Mouse (Mus musculus) large intestine, adult 2 months (tissue): ENCODE results near the gene Gm40193. TPM values are rescaled to one million over a fixed set of nuclear protein-coding genes. Genes with fewer than 3 reads are reported as not detected.
"Not testable (repeated sequence)": the region's sequence is repeated elsewhere in the genome, so short reads cannot be mapped to it uniquely, and the experiment has no call there.

Source experiments
- DNase-seq: peaks from one replicate; pipeline ENCODE4 v3.0.0-alpha.2; 2012; ENCODE audit warnings: low read depth, low spot score
- WGBS: fragments of 180-500 bp; shearing (Covaris S2); methylation state at CpG from one replicate; pipeline ENCODE4 v1.1.7; 2018; 5-methylcytosine and 5-hydroxymethylcytosine counted together
- polyA plus RNA-seq: library from polyadenylated mRNA; depleted of rRNA; stranded (reverse); fragments of >200 nt; gene quantifications from 2 replicates; pipeline ENCODE4 v1.2.3, GENCODE M21; 2012

The Gm40193 gene
- polyA plus RNA-seq, 1 experiment, result not detected

DNA sequence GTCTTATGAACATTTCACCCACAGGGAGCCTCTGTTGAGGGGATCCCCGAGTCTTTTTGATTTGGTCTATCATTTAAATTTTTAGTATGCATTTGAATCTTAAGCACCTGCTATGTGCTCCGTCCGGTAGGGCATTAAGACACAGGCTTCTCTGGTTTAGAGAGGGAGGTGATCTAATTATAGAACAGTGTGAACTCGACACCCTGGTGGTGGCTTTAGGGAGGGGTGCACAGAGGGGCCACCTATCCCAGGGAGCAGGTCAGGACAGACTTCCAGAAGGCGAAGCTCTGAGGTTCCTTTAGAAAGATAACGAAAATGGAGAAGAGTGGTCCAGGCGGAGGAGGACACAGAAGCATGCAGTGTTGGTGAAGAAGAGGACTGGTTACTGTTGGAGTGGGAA lies 11.8 kb upstream of the Gm40193 start:
- DNase-seq, result no peak
- WGBS, result 74% methylated on average over 7 of the region's 7 CpGs

DNA sequence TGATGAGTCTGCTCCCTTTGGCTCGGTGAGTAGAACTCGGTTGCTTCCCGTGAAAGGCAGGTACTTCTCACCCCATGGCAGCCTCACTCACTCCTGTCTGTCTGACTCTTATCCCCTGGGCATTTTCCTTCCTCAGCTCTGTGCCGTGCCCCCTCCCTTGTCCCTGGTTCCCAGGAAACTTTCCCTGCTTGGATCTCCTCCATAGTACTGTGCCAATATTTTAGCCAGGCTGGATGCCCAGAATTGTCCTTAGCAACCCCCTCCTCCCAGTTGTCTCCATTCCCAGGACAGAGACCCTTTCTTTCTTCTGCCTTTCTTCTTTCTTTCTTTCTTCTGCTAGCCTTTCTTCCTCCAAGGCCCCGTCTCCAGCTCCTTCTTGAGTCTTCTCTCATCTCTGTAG lies 8.7 kb upstream of the Gm40193 start:
- WGBS, result 75% methylated on average over 5 of the region's 5 CpGs

DNA sequence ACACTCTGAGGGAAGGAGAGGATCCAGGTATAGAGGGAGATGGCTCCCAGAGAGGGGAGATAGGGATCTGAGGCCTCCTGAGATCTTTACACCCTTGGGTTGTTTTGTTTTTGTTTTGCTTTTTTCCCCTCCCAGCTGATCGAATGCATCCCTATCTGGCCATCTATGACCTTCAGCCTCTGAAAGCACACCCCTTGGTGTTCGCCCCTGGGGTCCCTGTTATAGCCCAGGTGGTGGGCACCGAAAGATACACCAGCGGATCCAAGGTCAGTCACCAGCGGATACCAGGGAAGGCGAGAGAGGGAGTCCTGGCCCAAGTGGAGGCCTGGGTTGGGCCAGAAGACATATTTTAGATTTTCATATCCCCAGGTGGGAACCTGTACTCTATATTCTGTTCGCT lies 8.2 kb upstream of the Gm40193 start:
- WGBS, result 82% methylated on average over 7 of the region's 7 CpGs

More for the DNA sequence above, 8.7 kb upstream of the Gm40193 start:
- no peak for DNase-seq

DNA sequence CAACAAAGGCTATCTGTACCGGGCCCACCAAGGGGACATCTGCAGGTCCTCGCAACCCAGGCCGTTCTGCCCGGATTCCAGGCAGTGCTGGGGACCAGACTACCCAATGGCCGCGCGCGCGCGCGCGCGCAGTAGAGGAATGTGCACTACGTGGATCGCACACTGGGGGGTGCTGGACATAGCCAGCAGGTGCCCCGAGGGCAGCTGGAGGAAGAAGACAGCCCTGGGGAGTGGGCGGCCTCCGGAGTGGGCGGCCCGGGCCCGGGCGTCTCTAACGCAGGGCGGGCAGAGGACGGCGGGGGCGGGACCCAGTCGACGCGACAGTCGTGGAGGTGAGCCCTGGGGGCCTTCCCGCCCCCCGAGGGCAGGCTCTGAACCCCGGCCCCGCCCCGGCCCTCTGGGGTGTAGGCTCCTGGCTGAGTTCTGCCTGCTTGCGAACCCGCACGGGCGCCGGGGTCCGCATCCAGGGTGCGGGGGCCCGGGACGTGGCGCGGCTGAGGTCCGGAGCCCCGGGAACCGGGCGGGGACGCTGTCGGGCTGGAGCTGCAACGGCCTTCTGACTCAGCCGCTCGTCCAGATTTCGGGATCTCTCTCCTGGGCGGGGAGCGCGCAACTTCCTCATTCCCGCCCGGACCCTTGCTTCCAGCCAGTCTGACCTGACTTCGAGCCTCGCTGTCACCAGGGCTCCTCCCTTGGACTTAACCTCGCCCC lies 7.3 kb upstream of the Gm40193 start, which contains the start of gene Pld2:
Gene Pld2 (plus strand): TSS at position 188 of the 711 bp plus-strand sequence.
- WGBS, result under 1% methylated on average over 65 of the region's 65 CpGs
- peak; percentile 25 for DNase-seq

More for the DNA sequence above, 8.2 kb upstream of the Gm40193 start:
- DNase-seq, result no peak

DNA sequence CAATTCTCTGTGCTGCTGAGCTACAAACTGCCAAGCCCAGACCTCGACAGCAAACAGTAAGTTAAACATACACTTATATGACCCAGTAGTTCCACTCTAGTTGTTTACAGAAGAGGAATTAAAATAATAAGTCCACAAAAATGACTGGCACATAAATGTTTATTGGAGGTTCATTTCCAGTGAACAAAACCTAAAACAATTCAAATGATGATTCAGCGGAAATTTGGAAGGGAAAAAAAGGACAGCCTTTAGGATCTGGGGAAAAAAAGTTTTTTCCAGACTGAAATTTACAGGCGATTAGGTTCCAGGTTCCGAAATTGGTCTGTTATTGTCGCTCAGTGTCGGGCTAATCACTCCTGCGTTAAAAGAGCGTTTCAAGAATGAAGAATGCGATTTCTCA lies 6.7 kb upstream of the Gm40193 start:
- 2% methylated on average over 9 of the region's 9 CpGs for WGBS
- peak; percentile 65 for DNase-seq

DNA sequence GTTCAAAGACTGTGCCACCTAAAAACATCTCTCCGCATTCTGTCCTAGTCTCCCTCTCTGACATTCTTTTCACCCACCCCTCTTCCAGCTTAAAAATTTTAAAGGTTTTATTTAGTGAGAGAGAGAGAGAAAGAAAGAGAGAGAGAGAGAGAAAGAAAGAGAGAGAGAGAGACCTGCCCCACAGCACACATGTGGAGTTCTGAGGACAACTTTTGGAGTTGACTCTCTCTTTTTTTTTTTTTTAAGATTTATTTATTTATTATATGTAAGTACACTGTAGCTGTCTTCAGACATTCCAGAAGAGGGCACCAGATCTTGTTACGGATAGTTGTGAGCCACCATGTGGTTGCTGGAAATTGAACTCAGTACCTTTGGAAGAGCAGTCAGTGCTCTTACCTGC lies 1.7 kb downstream of the Gm40193 start:
- not testable (repeated sequence) for DNase-seq
- WGBS, result 72% methylated on average over 2 of the region's 2 CpGs

DNA sequence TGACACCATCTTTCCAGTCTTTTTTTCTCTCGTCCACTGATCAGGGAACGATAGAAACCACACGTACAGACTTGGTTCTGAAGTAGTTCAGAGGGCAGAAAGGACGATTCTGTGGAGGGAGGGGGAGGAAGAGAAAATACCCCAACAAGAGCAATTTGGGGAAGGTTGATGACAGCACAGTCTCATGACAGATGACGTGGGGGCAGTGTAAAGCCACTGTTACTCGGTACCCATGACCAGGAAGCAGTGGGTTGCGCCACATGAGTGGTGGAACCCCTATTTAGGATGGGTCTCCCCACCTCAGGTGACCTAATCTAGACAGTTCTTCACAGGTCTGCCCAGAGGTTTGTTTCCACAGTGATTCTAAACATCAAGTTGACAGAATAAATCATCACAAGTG lies 4.1 kb downstream of the Gm40193 start:
- whole genome bisulfite sequencing, result 83% methylated on average over 7 of the region's 7 CpGs

DNA sequence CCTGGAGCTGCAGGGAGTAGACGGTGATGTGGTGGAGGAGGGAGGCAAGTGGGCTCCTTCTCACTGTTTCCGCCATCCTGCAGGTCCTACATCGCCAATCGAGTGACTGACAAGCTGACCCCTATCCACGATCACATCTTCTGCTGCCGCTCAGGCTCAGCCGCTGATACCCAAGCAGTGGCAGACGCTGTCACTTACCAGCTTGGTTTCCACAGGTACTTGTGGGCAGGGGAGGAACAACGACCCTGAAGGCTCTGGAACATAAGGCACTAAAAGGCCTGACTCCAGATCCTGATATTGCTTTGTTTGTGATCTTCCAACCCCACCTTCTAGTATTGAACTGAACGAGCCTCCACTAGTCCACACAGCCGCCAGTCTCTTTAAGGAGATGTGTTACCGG lies 6.5 kb downstream of the Gm40193 start:
- 87% methylated on average over 12 of the region's 12 CpGs for WGBS

More for the DNA sequence above, 4.1 kb downstream of the Gm40193 start:
- DNase-seq, result no peak

DNA sequence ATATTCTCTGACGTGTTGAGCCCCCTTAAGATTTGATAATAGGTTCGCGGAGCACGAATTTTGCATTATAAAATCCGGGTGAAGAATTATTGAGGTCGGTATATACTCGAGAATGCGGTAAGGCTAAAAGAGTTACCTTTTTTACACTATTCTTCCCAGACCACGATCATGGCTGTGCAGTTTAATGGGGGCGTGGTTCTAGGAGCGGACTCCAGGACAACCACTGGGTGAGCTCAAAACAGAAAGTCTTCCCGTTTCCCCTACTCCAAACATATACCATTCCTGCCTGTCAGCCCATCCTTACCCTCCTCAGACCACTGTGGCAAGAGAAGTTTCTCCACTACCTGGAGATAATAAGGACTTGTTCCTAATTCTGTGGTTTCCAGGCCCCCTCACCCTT lies 7.0 kb downstream of the Gm40193 start:
- DNase-seq, result no peak
- WGBS, result 2% methylated on average over 12 of the region's 12 CpGs

More for the DNA sequence above, 6.5 kb downstream of the Gm40193 start:
- DNase-seq, result no peak

DNA sequence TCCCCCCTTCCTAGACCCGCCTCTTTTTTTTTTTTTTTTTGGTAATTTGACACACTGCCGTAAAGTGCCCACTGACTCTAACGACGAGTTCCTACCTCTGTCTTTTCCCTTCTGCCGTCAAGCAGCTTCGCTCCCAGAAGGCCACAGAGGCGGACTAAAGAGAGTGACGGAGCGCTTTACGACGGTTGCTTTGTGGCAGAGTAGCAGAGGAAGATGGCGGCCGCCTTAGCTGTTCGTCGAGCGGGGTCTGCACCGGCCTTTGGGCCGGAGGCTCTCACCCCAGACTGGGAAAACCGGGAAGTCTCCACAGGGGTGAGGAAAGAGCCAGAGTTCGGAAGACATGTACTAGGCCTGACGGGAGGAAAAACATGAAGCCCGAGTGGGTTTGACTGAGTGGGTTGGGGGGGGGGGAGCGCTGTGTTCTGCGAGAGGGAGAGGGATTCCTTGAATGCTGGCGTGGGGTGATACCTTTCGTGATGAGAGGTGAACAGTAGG lies 7.5 kb downstream of the Gm40193 start, which contains the start of gene Psmb6:
Gene Psmb6 (plus strand): TSS at position 184 of the 495 bp plus-strand sequence.
- WGBS, result under 1% methylated on average over 26 of the region's 26 CpGs
- DNase-seq, result peak; percentile 91

DNA sequence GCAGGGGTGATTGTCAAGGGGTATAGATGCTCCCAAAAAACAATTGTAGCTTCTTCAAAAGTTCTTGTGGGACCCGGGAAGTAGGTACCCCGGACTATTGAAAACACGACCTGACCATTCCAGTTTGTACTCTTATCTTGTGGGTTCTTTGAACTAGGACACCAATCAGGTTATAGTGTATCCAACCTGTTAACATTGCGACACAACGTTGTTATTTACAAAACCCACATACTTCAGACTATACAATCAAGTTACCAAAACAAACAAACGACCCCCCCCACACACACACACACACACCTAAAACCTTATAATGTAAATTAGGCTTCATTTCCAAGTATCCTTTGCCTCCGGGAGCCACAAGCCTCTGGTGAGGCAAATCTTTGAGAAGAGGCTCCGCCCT lies 8.0 kb downstream of the Gm40193 start:
- DNase-seq, result no peak
- under 1% methylated on average over 8 of the region's 8 CpGs for WGBS

DNA sequence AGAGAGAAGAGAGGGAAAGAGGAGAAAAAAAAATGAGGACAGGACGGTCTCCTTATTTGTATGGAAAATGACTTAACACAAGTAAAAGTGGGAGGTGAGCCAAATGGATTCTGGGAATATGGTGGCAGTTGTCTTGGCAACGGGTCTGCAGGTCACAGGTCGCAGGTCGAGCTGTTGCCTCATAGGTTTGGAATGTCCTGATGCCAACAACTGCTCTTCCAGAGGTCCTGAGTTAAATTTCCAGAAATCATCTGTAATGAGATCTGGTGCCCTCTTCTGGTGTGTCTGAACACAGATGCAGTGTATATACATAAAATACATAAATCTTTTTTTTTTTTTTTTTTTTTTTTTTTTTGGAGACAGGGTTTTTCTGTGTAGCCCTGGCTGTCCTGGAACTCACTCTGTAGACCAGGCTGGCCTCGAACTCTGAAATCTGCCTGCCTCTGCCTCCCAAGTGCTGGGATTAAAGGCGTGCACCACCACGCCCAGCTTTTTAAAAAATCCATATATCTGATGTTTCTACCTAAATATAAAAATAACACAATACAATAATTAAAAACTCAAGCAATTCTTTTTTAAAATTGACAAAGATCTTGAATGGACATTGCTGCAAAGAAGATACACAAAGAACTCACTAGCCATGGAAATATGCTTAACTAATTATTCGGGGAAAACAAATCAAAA lies 9.3 kb downstream of the Gm40193 start:
- 86% methylated on average over 8 of the region's 8 CpGs for WGBS
- not testable (repeated sequence) for DNase-seq

DNA sequence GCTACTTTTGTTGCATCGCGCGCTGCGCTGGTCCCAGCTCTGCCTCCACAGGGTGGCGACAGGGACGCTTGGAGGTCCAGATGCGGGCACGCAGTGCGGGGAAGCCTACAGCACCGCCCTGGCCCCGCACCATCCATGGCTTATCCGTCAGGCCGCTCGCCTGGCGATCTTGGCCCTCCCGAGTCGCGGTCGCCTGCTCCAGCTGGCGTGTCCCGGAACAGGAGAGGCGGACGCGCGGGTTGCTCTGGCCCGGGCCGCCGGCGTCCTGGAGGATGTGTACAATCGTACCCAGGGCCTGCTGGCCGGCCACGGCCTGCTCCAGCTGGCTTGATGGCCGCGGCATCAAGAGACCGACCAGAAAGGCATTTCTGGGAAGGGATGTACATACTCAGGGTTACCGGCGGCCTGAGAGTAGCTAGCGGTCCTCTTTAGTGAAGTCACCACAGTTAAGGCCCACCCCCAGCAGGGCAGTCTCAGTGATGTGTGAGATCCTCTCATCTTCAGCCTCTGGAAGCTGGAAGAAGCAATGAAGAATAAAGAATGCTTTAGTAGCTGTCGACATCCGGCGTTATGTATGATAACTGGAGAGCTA lies 12.5 kb downstream of the Gm40193 start:
- no peak for DNase-seq
- 25% methylated on average over 41 of the region's 41 CpGs for WGBS

DNA sequence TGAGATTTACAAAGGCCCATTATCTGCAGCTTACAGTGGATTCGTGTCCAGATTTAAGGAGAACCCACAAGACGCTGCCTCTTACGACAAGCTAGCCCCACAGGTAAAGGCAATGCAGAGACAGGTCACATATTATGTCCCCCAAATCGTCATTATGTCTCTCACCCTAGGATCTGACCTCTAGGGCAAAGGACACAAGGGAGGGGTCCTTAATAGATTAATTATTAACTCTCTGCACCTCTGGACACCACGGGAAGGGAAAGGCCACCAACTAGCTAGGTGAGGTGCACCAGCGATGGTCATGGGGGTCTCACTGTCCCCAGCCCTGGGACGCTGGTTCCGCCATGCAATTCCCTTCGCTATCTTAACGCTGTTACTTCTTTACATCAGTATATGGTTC lies 13.8 kb downstream of the Gm40193 start, which contains the start of gene Gltpd2:
Gene Gltpd2 (plus strand): TSS at position 274 of the 400 bp plus-strand sequence.
- WGBS, result 73% methylated on average over 10 of the region's 10 CpGs
- no peak for DNase-seq

DNA sequence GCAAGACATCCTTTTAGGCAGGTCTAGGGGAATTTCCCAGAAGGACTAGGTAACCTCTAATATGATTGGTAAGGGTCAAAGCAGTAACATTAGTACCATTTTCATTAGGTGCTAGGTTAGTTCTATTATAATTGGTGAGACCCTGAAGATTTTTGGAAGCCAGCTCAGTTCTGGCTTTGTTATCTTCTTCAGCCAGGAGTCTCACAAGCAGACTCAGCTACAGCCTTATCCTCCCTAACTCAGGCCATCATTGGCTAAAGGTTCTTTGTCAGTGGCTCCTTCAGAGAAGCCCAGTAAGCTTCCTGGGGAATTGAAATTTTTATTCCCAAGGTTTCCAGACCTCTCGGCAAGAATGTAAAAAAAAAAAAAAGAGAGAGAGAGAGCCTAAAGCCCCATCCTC lies 14.3 kb downstream of the Gm40193 start:
- no peak for DNase-seq
- 45% methylated on average over 1 of the region's 1 CpGs for WGBS

DNA sequence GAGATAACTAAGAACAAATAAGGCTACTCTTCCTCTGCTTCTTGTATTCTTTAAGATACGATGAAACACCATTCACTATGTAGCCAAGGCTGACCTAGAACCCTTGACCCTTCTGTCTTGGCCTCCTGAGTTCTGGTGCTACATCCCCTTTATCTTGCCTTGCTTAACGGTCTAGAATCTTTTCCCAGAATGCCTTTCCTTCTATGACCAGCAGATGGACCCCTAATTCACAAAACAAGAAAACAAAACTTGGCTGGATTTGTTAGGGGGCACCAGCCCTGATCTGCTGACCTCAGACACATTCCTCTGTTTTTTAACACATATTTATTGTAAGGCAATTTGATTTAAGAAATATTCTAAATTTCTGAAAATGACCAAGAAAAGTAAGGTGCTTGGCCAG lies 16.4 kb downstream of the Gm40193 start:
- no peak for DNase-seq
- 36% methylated on average over 2 of the region's 2 CpGs for WGBS

DNA sequence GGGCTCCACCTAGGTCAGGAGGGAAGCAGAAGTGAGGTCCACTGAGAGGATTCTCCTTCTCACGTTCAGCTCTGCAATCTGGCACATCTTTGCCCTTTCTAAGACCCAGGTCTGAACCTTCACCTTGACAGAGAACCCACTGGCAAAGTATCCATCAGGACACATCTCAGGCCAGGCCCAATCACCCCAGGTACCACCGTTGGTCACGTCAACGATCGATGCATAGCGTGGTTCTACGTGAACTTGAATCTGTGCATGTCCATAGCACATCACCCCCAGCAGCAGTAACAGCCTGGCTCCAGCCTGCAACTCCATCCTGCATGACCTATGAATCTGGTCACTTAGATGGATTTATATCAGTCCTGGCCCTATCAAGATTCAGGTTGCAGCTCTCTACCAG lies 18.5 kb downstream of the Gm40193 start, which contains the start of gene Vmo1:
Gene Vmo1 (minus strand): TSS at position 329 of the 400 bp plus-strand sequence.
- WGBS, result 92% methylated on average over 7 of the region's 7 CpGs
- DNase-seq, result no peak

DNA sequence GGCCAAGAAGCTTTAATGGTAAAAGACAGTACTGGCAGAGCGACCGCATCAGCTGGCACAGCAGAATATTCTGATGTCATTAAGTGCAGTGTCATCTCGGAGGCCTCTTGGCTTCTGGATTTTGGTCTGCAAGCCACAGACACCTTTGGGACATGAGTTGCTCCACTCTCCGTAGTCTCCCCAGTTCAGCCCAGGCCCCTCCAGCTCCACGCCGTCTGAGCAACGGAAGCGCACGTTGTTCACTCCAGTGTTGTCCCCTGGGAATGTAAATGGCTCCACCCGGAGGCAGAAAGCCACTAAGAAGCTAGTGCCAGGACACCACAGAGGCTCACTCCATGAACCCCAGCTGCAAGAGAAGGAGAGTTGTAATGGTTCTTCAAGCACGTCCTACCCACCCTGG lies 19.2 kb downstream of the Gm40193 start:
- no peak for DNase-seq
- 64% methylated on average over 11 of the region's 11 CpGs for WGBS

DNA sequence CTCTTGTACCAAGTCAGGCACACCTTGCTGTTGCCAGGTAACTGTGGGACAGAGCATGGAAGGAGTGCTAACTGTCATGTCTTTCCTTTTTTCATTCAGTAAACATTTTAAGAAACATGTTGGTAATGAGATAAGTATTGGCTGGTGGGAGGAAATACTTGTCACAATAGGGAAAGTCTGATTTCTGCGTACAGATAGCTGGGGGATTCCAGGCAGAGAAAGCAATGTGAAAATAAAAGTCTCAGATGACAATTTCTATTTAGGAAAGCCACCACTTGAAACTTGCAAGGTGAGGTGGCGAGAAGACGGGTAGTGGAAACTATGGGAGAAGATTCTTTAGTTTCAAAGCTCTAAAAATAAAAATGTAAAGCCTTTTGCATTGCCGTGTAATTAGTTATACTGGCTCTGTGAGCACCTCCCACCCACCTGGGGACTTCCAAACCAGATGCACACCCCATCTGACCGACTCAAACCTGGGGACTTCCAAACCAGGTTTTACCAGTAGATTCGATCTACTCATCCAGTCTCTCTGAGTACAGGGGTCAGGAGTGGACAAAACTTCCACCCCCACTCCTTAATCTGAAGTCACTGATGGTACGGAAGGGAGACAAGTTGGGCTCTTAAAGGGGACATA lies 19.9 kb downstream of the Gm40193 start:
- 82% methylated on average over 7 of the region's 7 CpGs for WGBS

DNA sequence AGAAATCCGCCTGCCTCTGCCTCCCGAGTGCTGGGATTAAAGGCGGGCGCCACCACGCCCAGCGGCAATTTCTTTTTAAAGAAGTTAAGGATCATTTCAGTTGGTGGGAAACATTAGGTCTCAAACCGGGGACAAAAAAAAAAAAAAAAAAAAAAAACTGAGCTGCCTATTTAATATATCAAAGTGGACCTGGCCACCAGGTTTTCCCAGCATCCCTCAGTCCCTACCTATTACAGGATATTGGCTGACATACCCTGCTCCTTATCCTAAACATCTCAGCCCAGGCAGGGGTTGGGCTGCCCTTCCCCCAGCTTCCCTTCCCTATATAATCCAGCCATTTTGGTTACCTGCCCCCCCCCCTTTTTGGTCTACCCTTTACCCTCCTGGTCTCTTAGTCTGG lies 20.9 kb downstream of the Gm40193 start:
- no peak for DNase-seq
- WGBS, result 92% methylated on average over 7 of the region's 7 CpGs

More for the DNA sequence above, 19.9 kb downstream of the Gm40193 start:
- DNase-seq, result no peak
